Mouse (Mus musculus) bone marrow macrophage, adult 2 months (primary cell): ENCODE measurements around the gene Lrrc41.

Experiments used
- CTCF ChIP-seq: IDR thresholded peaks from 2 replicates; pipeline ENCODE4 v1.5.1; 2012; ENCODE audit warnings: low read depth, mild to moderate bottlenecking, low read length, moderate library complexity
- POLR2A ChIP-seq: IDR thresholded peaks from 2 replicates; pipeline ENCODE4 v1.6.1; 2012; ENCODE audit warnings: mild to moderate bottlenecking, low read depth, low read length, borderline replicate concordance

DNA sequence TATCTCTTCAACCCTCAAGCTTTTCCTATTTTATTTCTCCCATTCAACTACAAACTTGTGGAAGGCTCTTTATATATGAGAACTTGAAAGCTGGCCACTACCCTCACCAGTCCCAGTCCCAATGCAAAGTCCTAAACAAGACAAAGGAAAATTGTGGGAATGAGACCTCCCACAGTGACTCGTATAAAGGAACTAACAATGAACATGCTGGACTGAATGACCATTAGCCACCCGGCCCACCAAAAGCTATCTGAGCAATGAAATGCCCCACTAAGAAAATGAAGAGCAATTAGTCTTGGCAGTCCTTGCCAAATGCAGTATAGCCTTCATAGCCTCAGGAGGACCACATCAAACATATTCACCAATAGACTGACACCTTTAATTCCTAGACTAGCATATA is 36.4 kb downstream of the Lrrc41 start:
- no peak for TF ChIP-seq CTCF
- TF ChIP-seq POLR2A = no peak
